Mouse (Mus musculus) stomach, embryonic 15.5 days (tissue): ENCODE measurements at regions not wholly inside any gene's neighbourhood (a gene's known extent, or its start where the extent isn't known, plus 50 kb on each side); places are given as distances from the start of the nearest gene placed in this dataset.

ENCODE experiments used
- ATAC-seq: fragments of 200-750 bp; cut with Nextera tagmentation; 2 replicates; pipeline ENCODE4 v1.8.0; 2017; ENCODE audit warnings: low read depth, moderate number of reproducible peaks, moderate TSS enrichment; ENCODE audit not compliant: insufficient read depth, low FRiP score
- H3K27ac ChIP-seq: fragments of 300-500 bp; sonication (generic); 2 replicates; pipeline ENCODE4 v1.5.1; 2015; ENCODE audit warnings: mild to moderate bottlenecking, inconsistent platforms
- H3K27me3 ChIP-seq: fragments of 300-500 bp; sonication (generic); replicated peaks from 2 replicates; pipeline ENCODE4 v1.6.1; 2015; ENCODE audit warnings: inconsistent platforms
- H3K36me3 ChIP-seq: fragments of 300-500 bp; sonication (generic); 2 replicates; pipeline ENCODE4 v1.6.1; 2015; ENCODE audit warnings: inconsistent platforms
- H3K4me1 ChIP-seq: fragments of 300-500 bp; sonication (generic); 2 replicates; pipeline ENCODE4 v1.6.1; 2015; ENCODE audit warnings: inconsistent platforms
- H3K4me2 ChIP-seq: fragments of 300-500 bp; sonication (generic); 2 replicates; pipeline ENCODE4 v1.6.1; 2015; ENCODE audit warnings: mild to moderate bottlenecking, inconsistent platforms
- H3K4me3 ChIP-seq: fragments of 300-500 bp; sonication (generic); replicated peaks from 2 replicates; pipeline ENCODE4 v1.5.1; 2015; ENCODE audit warnings: inconsistent platforms
- H3K9ac ChIP-seq: fragments of 300-500 bp; sonication (generic); 2 replicates; pipeline ENCODE4 v1.6.1; 2015; ENCODE audit warnings: inconsistent platforms
- H3K9me3 ChIP-seq: fragments of 300-500 bp; sonication (generic); 2 replicates; pipeline ENCODE4 v1.6.1; 2016; ENCODE audit warnings: inconsistent platforms
- WGBS: fragments of 180-500 bp; shearing (Covaris S2); methylation state at CpG from one replicate; pipeline ENCODE4 v1.1.7; 2015; 5-methylcytosine and 5-hydroxymethylcytosine counted together

- no peaks in the 10 kb centered on the region for H3K4me1 ChIP-seq
- no peaks in the 10 kb centered on the region for H3K36me3 ChIP-seq
- no peak overlapping the region for H3K4me3 ChIP-seq
- no peak for ATAC-seq
- H3K27me3 ChIP-seq: no peaks in the 10 kb centered on the region
- no peaks in the 10 kb centered on the region for H3K9me3 ChIP-seq
- WGBS: 73% methylated on average over 5 of the region's 5 CpGs
- H3K9ac ChIP-seq: no peak overlapping the region
- no peak overlapping the region for H3K4me2 ChIP-seq
- H3K27ac ChIP-seq: no peak overlapping the region
These were observed 65.3 kb downstream of the Cdca7 start for GRCm38 (mm10) chr2:72541246-72541645.

GRCm38 (mm10) chr2:72545453-72545852 is 69.5 kb downstream of the Cdca7 start:
- H3K36me3 ChIP-seq: no peaks in the 10 kb centered on the region
- no peak overlapping the region for H3K4me2 ChIP-seq
- no peak overlapping the region for H3K27ac ChIP-seq
- ATAC-seq: no peak
- no peak overlapping the region for H3K4me3 ChIP-seq
- no peaks in the 10 kb centered on the region for H3K27me3 ChIP-seq
- no peak overlapping the region for H3K9ac ChIP-seq
- WGBS: 92% methylated on average over 1 of the region's 1 CpGs
- no peaks in the 10 kb centered on the region for H3K4me1 ChIP-seq
- H3K9me3 ChIP-seq: no peaks in the 10 kb centered on the region

- Histone ChIP-seq H3K9me3 (no peaks in the 10 kb centered on the region), H3K9ac (no peak overlapping the region), H3K27me3 (no peaks in the 10 kb centered on the region), H3K4me2 (no peak overlapping the region), H3K4me3 (no peak overlapping the region), H3K4me1 (no peaks in the 10 kb centered on the region), H3K27ac (no peak overlapping the region), H3K36me3 (no peaks in the 10 kb centered on the region)
- 65% methylated on average over 5 of the region's 5 CpGs for WGBS
- ATAC-seq: no peak
These were observed 70.5 kb downstream of the Cdca7 start for GRCm38 (mm10) chr2:72546476-72546875.

GRCm38 (mm10) chr2:72546963-72547362 is 71.0 kb downstream of the Cdca7 start:
- no peaks in the 10 kb centered on the region for H3K27me3 ChIP-seq
- 25% methylated on average over 4 of the region's 4 CpGs for WGBS

GRCm38 (mm10) chr2:72551268-72551667 is 75.3 kb downstream of the Cdca7 start:
- H3K4me1 ChIP-seq: no peaks in the 10 kb centered on the region
- no peak overlapping the region for H3K4me3 ChIP-seq
- H3K27ac ChIP-seq: no peak overlapping the region
- WGBS: 46% methylated on average over 4 of the region's 4 CpGs
- no peaks in the 10 kb centered on the region for H3K27me3 ChIP-seq
- no peak for ATAC-seq
- no peaks in the 10 kb centered on the region for H3K36me3 ChIP-seq
- no peak overlapping the region for H3K9ac ChIP-seq
- no peak overlapping the region for H3K4me2 ChIP-seq
- no peaks in the 10 kb centered on the region for H3K9me3 ChIP-seq

More at GRCm38 (mm10) chr2:72546963-72547362, 71.0 kb downstream of the Cdca7 start:
- H3K4me3 ChIP-seq: no peak overlapping the region
- H3K4me1 ChIP-seq: no peaks in the 10 kb centered on the region
- no peaks in the 10 kb centered on the region for H3K9me3 ChIP-seq
- no peak overlapping the region for H3K4me2 ChIP-seq
- no peak for ATAC-seq
- H3K36me3 ChIP-seq: no peaks in the 10 kb centered on the region
- H3K9ac ChIP-seq: no peak overlapping the region
- H3K27ac ChIP-seq: no peak overlapping the region

GRCm38 (mm10) chr2:72554603-72555002 is 78.6 kb downstream of the Cdca7 start:
- Histone ChIP-seq H3K36me3 (no peaks in the 10 kb centered on the region), H3K4me1 (no peaks in the 10 kb centered on the region), H3K4me3 (no peak overlapping the region), H3K27ac (no peak overlapping the region), H3K4me2 (no peak overlapping the region), H3K9me3 (no peaks in the 10 kb centered on the region), H3K27me3 (no peaks in the 10 kb centered on the region), H3K9ac (no peak overlapping the region)
- ATAC-seq: no peak
- 72% methylated on average over 5 of the region's 5 CpGs for WGBS

- WGBS: 87% methylated on average over 4 of the region's 4 CpGs
- no peaks in the 10 kb centered on the region for H3K36me3 ChIP-seq
These were observed 79.2 kb downstream of the Cdca7 start for GRCm38 (mm10) chr2:72555116-72555515.

GRCm38 (mm10) chr2:72555556-72555955 is 79.6 kb downstream of the Cdca7 start:
- Histone ChIP-seq H3K4me2 (no peak overlapping the region), H3K4me3 (no peak overlapping the region), H3K9me3 (no peaks in the 10 kb centered on the region), H3K36me3 (no peaks in the 10 kb centered on the region), H3K4me1 (no peaks in the 10 kb centered on the region), H3K27me3 (no peaks in the 10 kb centered on the region), H3K9ac (no peak overlapping the region), H3K27ac (no peak overlapping the region)
- ATAC-seq: no peak
- 52% methylated on average over 6 of the region's 6 CpGs for WGBS

More at GRCm38 (mm10) chr2:72555116-72555515, 79.2 kb downstream of the Cdca7 start:
- Histone ChIP-seq H3K27ac (no peak overlapping the region), H3K9me3 (no peaks in the 10 kb centered on the region), H3K27me3 (no peaks in the 10 kb centered on the region), H3K4me1 (no peaks in the 10 kb centered on the region), H3K9ac (no peak overlapping the region), H3K4me2 (no peak overlapping the region), H3K4me3 (no peak overlapping the region)
- ATAC-seq: no peak

GRCm38 (mm10) chr2:72556064-72556821 is 80.3 kb downstream of the Cdca7 start:
- WGBS: 62% methylated on average over 8 of the region's 8 CpGs
- no peak for ATAC-seq
- H3K4me2 ChIP-seq: no peak overlapping the region

GRCm38 (mm10) chr2:72557161-72557560 is 81.2 kb downstream of the Cdca7 start:
- no peaks in the 10 kb centered on the region for H3K4me1 ChIP-seq
- no peak overlapping the region for H3K4me3 ChIP-seq
- H3K27me3 ChIP-seq: no peaks in the 10 kb centered on the region
- H3K36me3 ChIP-seq: no peaks in the 10 kb centered on the region
- no peak overlapping the region for H3K9ac ChIP-seq
- no peak overlapping the region for H3K4me2 ChIP-seq
- H3K27ac ChIP-seq: peak overlapping the region; percentile 78
- 32% methylated on average over 3 of the region's 3 CpGs for WGBS
- ATAC-seq: 0 out of 2 replicates have a peak, but pooled peaks have one; percentile 14
- H3K9me3 ChIP-seq: no peaks in the 10 kb centered on the region

More at GRCm38 (mm10) chr2:72556064-72556821, 80.3 kb downstream of the Cdca7 start:
- Histone ChIP-seq H3K27me3 (no peaks in the 10 kb centered on the region), H3K36me3 (no peaks in the 10 kb centered on the region), H3K27ac (no peak overlapping the region), H3K9ac (no peak overlapping the region), H3K9me3 (no peaks in the 10 kb centered on the region), H3K4me1 (no peaks in the 10 kb centered on the region), H3K4me3 (no peak overlapping the region)

- Histone ChIP-seq H3K27me3 (no peaks in the 10 kb centered on the region), H3K4me3 (no peak overlapping the region), H3K9me3 (no peaks in the 10 kb centered on the region), H3K4me2 (peak overlapping the region; percentile 3; the same call in 1 of the 2 replicates), H3K36me3 (no peaks in the 10 kb centered on the region), H3K27ac (peak overlapping the region; percentile 78), H3K9ac (no peak overlapping the region), H3K4me1 (no peaks in the 10 kb centered on the region)
- no peak for ATAC-seq
- WGBS: 44% methylated on average over 9 of the region's 9 CpGs
These were observed 81.8 kb downstream of the Cdca7 start for GRCm38 (mm10) chr2:72557565-72558260.

- no peaks in the 10 kb centered on the region for H3K9me3 ChIP-seq
- H3K4me2 ChIP-seq: no peak overlapping the region
- no peak overlapping the region for H3K4me3 ChIP-seq
- no peaks in the 10 kb centered on the region for H3K4me1 ChIP-seq
- no peak for ATAC-seq
- H3K27ac ChIP-seq: no peak overlapping the region
- H3K9ac ChIP-seq: no peak overlapping the region
- WGBS: 76% methylated on average over 5 of the region's 5 CpGs
- H3K36me3 ChIP-seq: no peaks in the 10 kb centered on the region
- H3K27me3 ChIP-seq: no peaks in the 10 kb centered on the region
These were observed 85.4 kb downstream of the Cdca7 start for GRCm38 (mm10) chr2:72561383-72561782.
